Mouse (Mus musculus) adrenal gland, adult 18-20 months (tissue): ENCODE results near the gene Gm10375. TPM values are rescaled to one million over a fixed set of nuclear protein-coding genes. Genes with fewer than 3 reads are reported as not detected.
"Not testable (repeated sequence)": the region's sequence is repeated elsewhere in the genome, so short reads cannot be mapped to it uniquely, and the experiment has no call there.

Experiments
- DNase-seq, 2 experiments: peaks; one replicate each; pipeline ENCODE4 v3.0.0; 2021 to 2022; ENCODE audit warnings: low spot score in 2 of 2
- long read RNA-seq, 2 experiments: library from polyadenylated mRNA; stranded (forward); transcript quantifications; one replicate each; pipeline ENCODE4 v2.0.0; 2021
- total RNA-seq, 2 experiments: library from RNA; stranded (reverse); gene quantifications; 1 replicate in 1 of 2; 2 replicates in 1 of 2; pipeline ENCODE4 v1.2.3; 2021

Gm10375 gene
- not detected for total RNA-seq
- long read RNA-seq, experiment 1, result 0 reads
- long read RNA-seq, experiment 2, result 0 reads

GRCm38 (mm10) chr14:43607913-43608312 lies at the start of gene Gm10375:
Gene Gm10375 (minus strand): TSS chr14:43608013.
- DNase-seq, result not testable (repeated sequence)

- DNase-seq, result not testable (repeated sequence)
Measured at GRCm38 (mm10) chr14:43579046-43579445, 28.8 kb downstream of the Gm10375 start, which contains the start of gene Gm17654. Gene Gm17654 (minus strand): TSS chr14:43579146.

GRCm38 (mm10) chr14:43577969-43578368 lies 29.8 kb downstream of the Gm10375 start:
- not testable (repeated sequence) for DNase-seq

Other genes starting within 250 kb of the Gm10375 start
- gene Gm8138, start 191.7 kb downstream of the Gm10375 start, total RNA-seq, result not detected
- under 1 TPM in 1 of 2 experiments, not detected in 1; 0.38 TPM for gene Gm5799, start 64.4 kb downstream of the Gm10375 start, total RNA-seq
- gene Gm17654, start 28.9 kb downstream of the Gm10375 start, total RNA-seq, result not detected
- gene Gm8165, start 69.2 kb upstream of the Gm10375 start, total RNA-seq, result not detected
- gene Gm7324, start 89.8 kb upstream of the Gm10375 start, total RNA-seq, result 1 to 10 TPM; 1.3 to 1.5 TPM
- gene Gm16506, start 119.5 kb upstream of the Gm10375 start, total RNA-seq, result not detected
- gene Gm6526, start 139.9 kb upstream of the Gm10375 start, total RNA-seq, result not detected
- not detected for gene Gm8180, start 176.7 kb upstream of the Gm10375 start, total RNA-seq